Mouse (Mus musculus) limb, embryonic 10.5 days (tissue): ENCODE measurements at regions not wholly inside any gene's neighbourhood (a gene's known extent, or its start where the extent isn't known, plus 50 kb on each side); places are given as distances from the start of the nearest gene placed in this dataset.

Experiments
- DNase-seq: peaks from one replicate; pipeline ENCODE4 v3.0.0-alpha.2; 2017; ENCODE audit warnings: low spot score
- H3K27ac ChIP-seq: fragments of 300-500 bp; sonication (generic); 2 replicates; pipeline ENCODE4 v1.5.1; 2016; ENCODE audit warnings: mild to moderate bottlenecking
- H3K27me3 ChIP-seq: fragments of 300-500 bp; sonication (generic); 2 replicates; pipeline ENCODE4 v1.6.1; 2016; ENCODE audit warnings: low read depth, mild to moderate bottlenecking; ENCODE audit not compliant: poor library complexity, severe bottlenecking
- H3K36me3 ChIP-seq: fragments of 300-500 bp; sonication (generic); 2 replicates; pipeline ENCODE4 v1.6.1; 2016; ENCODE audit warnings: mild to moderate bottlenecking, moderate library complexity
- H3K4me1 ChIP-seq: fragments of 300-500 bp; sonication (generic); 2 replicates; pipeline ENCODE4 v1.6.1; 2016
- H3K4me3 ChIP-seq: fragments of 300-500 bp; sonication (generic); 2 replicates; pipeline ENCODE4 v1.5.1; 2016; ENCODE audit warnings: mild to moderate bottlenecking, moderate library complexity
- H3K9me3 ChIP-seq: fragments of 300-500 bp; sonication (generic); replicated peaks from 2 replicates; pipeline ENCODE4 v1.6.1; 2016; ENCODE audit warnings: mild to moderate bottlenecking
- WGBS: fragments of 180-500 bp; shearing (Covaris S2); methylation state at CpG from one replicate; pipeline ENCODE4 v1.1.7; 2016; 5-methylcytosine and 5-hydroxymethylcytosine counted together

DNA sequence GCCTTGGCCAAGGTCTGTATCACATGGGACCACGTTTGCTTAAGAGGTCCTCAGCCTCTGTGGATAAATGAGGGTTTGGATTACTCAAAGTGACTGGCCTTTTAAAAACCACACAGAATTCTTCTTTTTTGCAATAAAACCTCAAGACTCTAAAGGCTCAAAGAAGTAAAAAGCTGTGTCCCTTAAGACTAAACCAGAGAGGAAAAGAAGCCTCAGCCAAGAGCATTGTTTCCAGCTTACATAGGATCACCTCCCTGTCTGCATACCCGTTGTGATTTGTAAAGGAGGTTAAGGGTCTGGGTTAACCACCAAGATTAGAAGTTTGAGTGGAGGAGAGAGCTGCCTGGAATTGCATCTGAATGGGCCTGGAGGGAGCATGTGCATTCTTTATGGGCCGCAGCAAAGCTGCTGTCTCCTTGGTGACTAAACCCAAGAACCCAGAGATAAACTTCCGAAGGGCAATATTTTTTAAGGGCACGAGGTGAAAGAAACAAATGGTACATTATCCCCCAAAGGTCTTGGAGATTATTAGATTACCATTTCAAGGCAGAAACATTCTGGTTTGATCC lies 297.4 kb downstream of the Cxcl12 start:
- no peak for DNase-seq
- WGBS = 44% methylated on average over 5 of the region's 5 CpGs
- Histone ChIP-seq H3K4me3 (no peak overlapping the region), H3K27ac (0 out of 2 replicates have a peak overlapping the region, but pooled peaks have one; percentile 44), H3K4me1 (peaks cover 34% of the 10 kb centered on the region), H3K9me3 (no peaks in the 10 kb centered on the region), H3K27me3 (no peaks in the 10 kb centered on the region), H3K36me3 (no peaks in the 10 kb centered on the region)

DNA sequence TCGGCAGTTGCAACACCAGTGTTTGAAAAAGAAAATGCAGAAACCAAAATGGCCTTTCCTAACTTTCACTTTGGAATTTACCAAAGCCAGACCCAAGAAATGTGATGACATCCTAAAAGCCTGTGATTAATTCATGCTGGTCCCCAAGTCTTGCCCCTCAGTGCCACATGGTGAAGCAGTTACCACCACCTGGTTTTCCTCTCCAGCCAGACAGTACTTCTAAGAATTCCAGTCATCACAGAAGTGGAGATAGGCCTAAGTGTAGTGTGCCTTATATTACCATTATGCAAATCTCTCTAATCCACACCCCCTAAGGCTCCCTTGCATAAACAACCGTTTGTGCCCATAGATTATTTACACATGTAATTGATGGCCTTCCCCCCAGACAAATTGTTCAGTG lies 311.0 kb downstream of the Cxcl12 start:
- 19% methylated on average over 2 of the region's 2 CpGs for WGBS
- Histone ChIP-seq H3K27me3 (no peaks in the 10 kb centered on the region), H3K27ac (peak overlapping the region; percentile 77), H3K36me3 (no peaks in the 10 kb centered on the region), H3K4me3 (no peak overlapping the region), H3K9me3 (no peaks in the 10 kb centered on the region), H3K4me1 (peaks cover 30% of the 10 kb centered on the region)
- DNase-seq = peak; percentile 65

DNA sequence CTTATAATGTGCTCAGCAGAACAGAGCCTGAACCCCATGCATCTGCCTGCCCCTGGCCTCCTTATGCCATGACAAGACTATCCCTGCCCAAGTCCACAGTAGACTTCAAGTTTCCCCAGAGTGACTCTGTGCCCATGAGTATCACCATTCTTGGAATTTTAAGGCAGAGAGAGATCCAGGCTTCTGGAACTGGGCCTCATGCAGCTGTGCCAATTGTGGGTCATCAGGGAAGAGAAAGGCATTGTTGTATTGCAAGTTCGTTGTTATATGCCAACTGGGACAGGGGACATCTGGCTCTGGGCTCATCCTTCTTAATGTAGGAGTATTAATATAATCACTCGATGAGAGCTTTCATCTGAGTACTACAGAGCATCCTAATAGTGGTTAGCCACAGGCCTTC lies 312.1 kb downstream of the Cxcl12 start:
- H3K27ac ChIP-seq = peak overlapping the region; percentile 80

DNA sequence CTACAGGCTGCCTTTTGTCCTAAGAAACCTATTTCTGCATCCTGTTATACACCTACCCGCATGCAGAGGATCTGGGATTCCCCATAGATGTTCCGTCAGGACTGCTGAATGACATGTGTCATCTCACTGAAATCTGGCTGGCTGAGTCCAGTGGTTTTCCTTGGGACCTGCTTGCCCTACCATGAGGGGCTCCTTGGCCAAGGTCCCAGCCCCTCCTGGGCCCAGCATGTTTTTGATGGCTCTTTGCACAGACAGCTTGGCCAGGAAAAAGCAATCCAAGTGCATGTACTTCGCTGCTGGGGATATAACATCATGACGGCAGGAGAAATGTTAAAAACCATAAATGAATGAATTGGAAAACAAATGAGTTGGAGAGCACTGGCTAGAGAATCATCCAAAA lies 320.8 kb downstream of the Cxcl12 start:
- Histone ChIP-seq H3K27me3 (no peaks in the 10 kb centered on the region), H3K27ac (no peak overlapping the region), H3K4me1 (no peaks in the 10 kb centered on the region), H3K9me3 (no peaks in the 10 kb centered on the region), H3K36me3 (no peaks in the 10 kb centered on the region), H3K4me3 (no peak overlapping the region)
- WGBS = 94% methylated on average over 4 of the region's 4 CpGs
- DNase-seq = no peak

More for the DNA sequence above, 312.1 kb downstream of the Cxcl12 start:
- Histone ChIP-seq H3K4me1 (peaks cover 30% of the 10 kb centered on the region), H3K4me3 (no peak overlapping the region), H3K36me3 (no peaks in the 10 kb centered on the region), H3K9me3 (no peaks in the 10 kb centered on the region), H3K27me3 (no peaks in the 10 kb centered on the region)
- DNase-seq = no peak
- WGBS = 91% methylated on average over 2 of the region's 2 CpGs

DNA sequence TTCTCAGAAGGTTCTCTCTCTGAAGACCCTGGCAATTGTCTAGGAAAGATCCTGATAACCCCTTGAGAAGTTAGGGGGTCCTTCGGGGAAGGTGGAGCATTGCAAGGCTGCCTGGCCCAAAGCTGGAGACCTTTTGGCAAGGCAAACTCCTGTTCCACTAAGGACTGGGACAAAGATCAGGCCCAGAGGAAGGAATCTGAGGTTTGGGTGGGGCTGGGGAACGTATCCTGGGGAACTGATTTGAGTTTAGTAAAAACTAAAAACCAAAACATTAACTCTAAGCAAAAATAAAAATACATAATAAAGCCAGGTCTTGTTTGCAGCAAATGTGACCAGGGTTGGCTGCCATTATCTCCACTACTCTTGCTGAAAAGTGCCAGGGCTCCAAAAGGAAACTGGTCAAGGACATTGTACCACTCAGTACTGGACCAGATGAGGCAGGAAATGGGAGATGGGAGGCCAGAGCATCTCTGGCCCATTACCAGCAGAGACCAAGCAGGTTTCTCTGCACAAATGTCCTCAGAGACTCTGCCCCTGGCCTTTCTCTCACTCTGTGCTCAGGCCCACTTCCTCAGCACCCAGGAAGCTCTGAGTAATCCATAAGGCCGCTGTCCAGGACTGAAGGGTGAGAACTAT lies 321.5 kb downstream of the Cxcl12 start:
- WGBS = 81% methylated on average over 3 of the region's 3 CpGs
- H3K27me3 ChIP-seq = no peaks in the 10 kb centered on the region
- DNase-seq = no peak

DNA sequence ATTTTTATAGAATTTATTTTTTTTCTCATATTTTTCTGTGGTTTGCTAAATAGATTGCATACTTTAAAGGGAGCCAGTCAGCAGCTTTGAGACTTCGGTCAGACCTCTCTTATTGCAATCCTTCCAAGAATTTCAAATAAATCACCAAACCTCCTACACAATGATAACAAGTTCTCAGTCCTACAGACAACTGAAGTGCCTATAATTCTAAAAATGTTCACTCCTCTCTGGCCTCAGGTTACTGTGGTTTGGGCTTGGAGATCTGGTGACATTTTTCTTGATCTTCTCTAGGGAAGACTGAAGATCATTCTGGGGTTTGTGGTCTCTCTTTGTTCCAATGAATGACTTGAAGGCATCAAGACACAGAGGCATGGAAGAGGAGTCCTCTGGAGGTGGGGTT lies 326.6 kb downstream of the Cxcl12 start:
- H3K4me3 ChIP-seq = no peak overlapping the region
- H3K27ac ChIP-seq = no peak overlapping the region
- H3K4me1 ChIP-seq = no peaks in the 10 kb centered on the region
- 91% methylated on average over 1 of the region's 1 CpGs for WGBS
- no peak for DNase-seq
- H3K9me3 ChIP-seq = no peaks in the 10 kb centered on the region
- H3K27me3 ChIP-seq = no peaks in the 10 kb centered on the region
- no peaks in the 10 kb centered on the region for H3K36me3 ChIP-seq

More for the DNA sequence above, 321.5 kb downstream of the Cxcl12 start:
- H3K4me3 ChIP-seq = no peak overlapping the region
- H3K27ac ChIP-seq = no peak overlapping the region
- H3K4me1 ChIP-seq = no peaks in the 10 kb centered on the region
- H3K36me3 ChIP-seq = no peaks in the 10 kb centered on the region
- no peaks in the 10 kb centered on the region for H3K9me3 ChIP-seq

DNA sequence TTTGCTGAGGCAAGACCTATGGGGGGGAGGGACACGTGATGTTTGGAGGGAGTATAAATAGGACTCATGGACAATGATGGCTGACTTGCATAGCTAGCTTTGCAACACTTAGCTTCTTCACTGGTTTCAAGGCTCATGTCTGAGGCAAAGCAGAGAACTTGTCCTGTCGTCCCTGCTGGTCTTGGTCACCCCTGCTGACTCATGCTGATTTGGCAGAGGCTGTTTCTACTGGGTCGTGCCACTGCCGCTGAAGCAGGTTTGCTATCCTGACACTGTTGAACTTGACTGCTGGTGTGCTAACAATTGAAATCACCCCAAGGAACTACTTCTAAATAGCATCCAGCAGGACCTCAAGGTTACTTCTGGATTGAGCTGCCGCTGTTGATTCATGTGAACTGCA lies 329.0 kb downstream of the Cxcl12 start:
- H3K27ac ChIP-seq = no peak overlapping the region
- no peaks in the 10 kb centered on the region for H3K36me3 ChIP-seq
- no peaks in the 10 kb centered on the region for H3K9me3 ChIP-seq
- H3K4me3 ChIP-seq = no peak overlapping the region
- no peak for DNase-seq
- WGBS = 90% methylated on average over 5 of the region's 5 CpGs
- no peaks in the 10 kb centered on the region for H3K4me1 ChIP-seq
- H3K27me3 ChIP-seq = no peaks in the 10 kb centered on the region

DNA sequence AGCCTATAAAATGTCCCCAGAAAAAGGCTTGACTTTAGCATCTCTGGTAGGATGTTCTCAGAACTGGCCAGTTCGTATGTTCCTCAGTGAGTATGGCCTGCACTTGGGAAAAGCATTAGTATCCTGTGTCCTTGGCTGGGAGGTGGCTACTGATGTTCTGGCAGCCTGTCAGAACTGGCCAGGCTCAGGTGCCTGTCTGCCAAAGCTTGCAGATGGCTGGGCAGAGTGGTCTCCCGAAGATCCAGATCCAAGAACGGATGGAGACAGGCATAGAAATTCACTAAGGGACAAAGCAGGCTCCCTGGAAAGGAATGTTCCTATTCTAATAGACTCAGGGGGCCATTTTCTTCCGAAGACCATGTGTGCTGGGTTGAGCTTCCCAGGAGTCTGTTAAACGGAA lies 329.6 kb downstream of the Cxcl12 start:
- DNase-seq = no peak

DNA sequence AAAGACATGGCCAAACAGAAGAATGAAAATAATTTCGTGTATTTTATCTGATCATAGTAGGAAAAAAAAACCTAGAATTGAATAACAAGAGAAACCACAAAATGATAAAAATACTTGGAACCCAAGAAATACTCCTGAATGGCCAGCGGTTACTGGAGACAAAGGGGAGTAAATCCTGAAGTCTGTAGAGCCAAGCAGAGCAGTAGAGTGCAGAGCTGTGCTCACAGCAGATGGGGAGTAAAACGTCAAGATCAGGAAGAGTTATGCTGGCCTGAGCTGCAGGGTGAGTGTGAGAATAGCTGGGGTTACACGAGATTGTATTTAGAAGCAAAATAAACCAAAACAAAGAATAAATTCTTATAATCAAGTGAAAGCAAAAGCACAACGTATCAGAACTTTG lies 334.0 kb downstream of the Cxcl12 start:
- 69% methylated on average over 5 of the region's 5 CpGs for WGBS
- H3K4me1 ChIP-seq = peaks cover 22% of the 10 kb centered on the region
- no peaks in the 10 kb centered on the region for H3K27me3 ChIP-seq
- no peaks in the 10 kb centered on the region for H3K36me3 ChIP-seq
- no peak overlapping the region for H3K27ac ChIP-seq
- no peak overlapping the region for H3K4me3 ChIP-seq
- no peaks in the 10 kb centered on the region for H3K9me3 ChIP-seq
- no peak for DNase-seq

More for the DNA sequence above, 329.6 kb downstream of the Cxcl12 start:
- H3K4me1 ChIP-seq = no peaks in the 10 kb centered on the region
- no peaks in the 10 kb centered on the region for H3K36me3 ChIP-seq
- H3K9me3 ChIP-seq = no peaks in the 10 kb centered on the region
- no peak overlapping the region for H3K27ac ChIP-seq
- 94% methylated on average over 5 of the region's 5 CpGs for WGBS
- H3K27me3 ChIP-seq = no peaks in the 10 kb centered on the region
- no peak overlapping the region for H3K4me3 ChIP-seq

DNA sequence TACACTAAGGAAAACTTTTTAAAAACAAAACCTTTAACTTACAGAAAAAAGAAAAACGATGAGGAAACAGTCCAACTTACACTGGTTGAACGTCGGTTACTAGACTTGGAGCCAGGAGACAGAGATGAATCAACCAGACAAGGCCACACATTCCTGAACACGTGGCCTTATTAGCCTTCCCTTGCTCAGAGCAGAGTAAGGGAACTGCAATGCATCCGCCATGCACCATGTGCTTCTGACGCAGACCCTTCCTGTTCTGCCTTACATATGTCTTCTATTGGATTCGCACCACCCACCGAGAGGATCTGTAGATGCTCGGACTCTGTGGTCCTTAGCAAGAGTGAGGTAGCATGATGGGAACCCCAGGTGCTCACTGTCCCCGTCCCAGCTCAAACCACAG lies 336.2 kb upstream of the Zfp637 start:
- Histone ChIP-seq H3K27me3 (no peaks in the 10 kb centered on the region), H3K36me3 (no peaks in the 10 kb centered on the region), H3K4me1 (peaks cover 40% of the 10 kb centered on the region), H3K9me3 (no peaks in the 10 kb centered on the region), H3K27ac (peak overlapping the region; percentile 46; the same call in 1 of the 2 replicates), H3K4me3 (no peak overlapping the region)
- 81% methylated on average over 10 of the region's 10 CpGs for WGBS
- DNase-seq = no peak

DNA sequence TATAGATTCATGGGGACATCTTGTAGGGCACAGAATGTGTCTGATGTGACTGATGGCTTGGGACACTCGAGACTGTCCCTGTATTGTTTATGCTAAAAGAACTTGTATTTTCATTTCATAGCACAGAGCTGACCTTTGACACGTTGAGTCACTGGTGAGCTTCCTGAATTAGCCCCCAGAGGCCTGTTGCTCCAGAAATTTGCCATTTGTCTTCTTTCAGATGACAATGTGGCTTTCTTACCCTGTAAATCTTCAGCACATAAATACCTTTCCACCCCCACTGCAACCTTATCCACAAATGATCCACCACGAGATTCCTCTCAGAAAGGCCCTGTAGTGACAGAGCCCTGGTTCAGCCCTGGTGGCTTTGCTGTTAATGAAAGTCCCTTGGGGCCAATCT lies 335.5 kb upstream of the Zfp637 start:
- 54% methylated on average over 3 of the region's 3 CpGs for WGBS
- no peak for DNase-seq
- Histone ChIP-seq H3K4me1 (peaks cover 40% of the 10 kb centered on the region), H3K9me3 (no peaks in the 10 kb centered on the region), H3K27ac (peak overlapping the region; percentile 46; the same call in 1 of the 2 replicates), H3K27me3 (no peaks in the 10 kb centered on the region), H3K4me3 (no peak overlapping the region), H3K36me3 (no peaks in the 10 kb centered on the region)

DNA sequence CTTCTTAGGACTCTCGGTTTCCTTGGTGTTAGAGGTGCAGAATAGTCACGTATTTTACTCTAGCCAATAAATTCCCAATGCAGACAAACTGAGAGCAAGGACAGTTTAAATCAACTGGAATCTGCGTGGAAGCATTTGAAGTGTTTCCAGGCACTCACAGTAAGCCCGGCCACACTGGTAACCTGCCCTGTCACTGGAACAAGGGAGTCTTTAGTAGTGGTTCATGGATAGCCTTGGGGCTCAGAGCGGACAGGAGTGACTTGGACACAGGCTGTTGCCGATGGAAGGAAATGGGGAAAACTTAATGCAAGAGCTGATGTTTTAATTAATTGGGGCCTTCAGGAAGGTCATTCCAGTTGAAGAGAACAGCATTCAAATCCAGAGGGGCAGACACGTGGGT lies 334.4 kb upstream of the Zfp637 start:
- Histone ChIP-seq H3K9me3 (no peaks in the 10 kb centered on the region), H3K4me1 (peaks cover 40% of the 10 kb centered on the region), H3K27me3 (no peaks in the 10 kb centered on the region), H3K4me3 (no peak overlapping the region), H3K27ac (no peak overlapping the region), H3K36me3 (no peaks in the 10 kb centered on the region)
- WGBS = 68% methylated on average over 7 of the region's 7 CpGs
- DNase-seq = no peak

DNA sequence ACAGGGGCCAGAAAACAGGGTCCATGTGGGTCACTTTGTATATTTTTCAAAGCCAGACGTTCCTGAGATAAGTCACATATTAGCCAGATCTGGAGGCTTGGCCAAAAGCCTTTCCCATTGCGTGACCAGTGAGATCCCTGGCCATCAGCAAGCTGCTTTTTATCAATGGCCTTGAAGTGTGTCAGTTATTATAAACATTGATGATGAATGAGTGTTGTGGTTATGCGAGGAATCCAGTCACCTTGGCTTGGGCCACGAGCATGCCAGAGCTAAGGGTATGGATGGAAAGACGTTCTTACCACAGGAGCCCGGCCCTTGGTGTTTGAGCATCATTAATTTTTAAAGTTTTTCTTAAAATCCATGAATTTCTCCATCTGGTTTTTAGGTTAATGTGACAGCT lies 332.1 kb upstream of the Zfp637 start:
- WGBS = 56% methylated on average over 6 of the region's 6 CpGs
- Histone ChIP-seq H3K4me3 (no peak overlapping the region), H3K27me3 (no peaks in the 10 kb centered on the region), H3K9me3 (no peaks in the 10 kb centered on the region), H3K36me3 (no peaks in the 10 kb centered on the region), H3K27ac (no peak overlapping the region), H3K4me1 (peaks cover 40% of the 10 kb centered on the region)
- DNase-seq = no peak

DNA sequence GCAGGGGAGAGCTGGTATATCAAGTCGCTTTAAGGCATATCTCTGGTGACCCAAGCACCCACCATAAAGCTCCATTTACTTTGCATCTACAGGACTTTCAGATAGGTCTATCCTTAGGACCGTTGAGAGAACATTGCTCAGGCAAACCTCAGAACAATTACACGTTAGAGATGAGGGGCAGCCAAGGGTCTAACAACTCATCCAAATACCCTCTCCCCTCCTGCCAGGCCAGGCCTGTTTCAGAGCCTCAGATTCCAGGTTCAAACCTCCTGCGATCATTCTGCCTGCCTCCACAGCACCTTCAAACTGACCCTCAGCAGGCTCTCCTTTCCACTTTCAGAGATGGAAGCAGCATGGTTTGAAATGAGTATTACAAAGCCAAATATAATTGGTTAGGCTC lies 331.0 kb upstream of the Zfp637 start:
- H3K9me3 ChIP-seq = no peaks in the 10 kb centered on the region
- no peaks in the 10 kb centered on the region for H3K27me3 ChIP-seq
- WGBS = 91% methylated on average over 4 of the region's 4 CpGs
- peaks cover 36% of the 10 kb centered on the region for H3K4me1 ChIP-seq
- H3K36me3 ChIP-seq = no peaks in the 10 kb centered on the region
- no peak overlapping the region for H3K4me3 ChIP-seq
- DNase-seq = no peak
- no peak overlapping the region; the same call in 1 of the 2 replicates for H3K27ac ChIP-seq
